Mouse (Mus musculus): ENCODE data around the gene Synpo2. TPM values are rescaled to one million over a fixed set of nuclear protein-coding genes. Genes with fewer than 3 reads are reported as not detected.
A peak's percentile ranks its signal among the peaks of the same experiment; 100 is the strongest.

Gene Synpo2
- polyA plus RNA-seq, 1 experiment from 2014 or later, result 0.06 TPM

GRCm38 (mm10) chr3:123070996-123071395 lies 165.0 kb downstream of the Synpo2 start:
- Histone ChIP-seq H3K9me3 (ENCODE audit: low read length) (no peaks in the 10 kb centered on the region), H3K27me3 (ENCODE audit: insufficient read depth, low read length) (no peaks in the 10 kb centered on the region), H3K36me3 (replicated peaks; ENCODE audit: insufficient read depth, low read length) (no peaks in the 10 kb centered on the region), H3K27ac (ENCODE audit: low read depth) (no peak overlapping the region), H3K4me2 (ENCODE audit: low read depth, low read length) (no peak overlapping the region), H3K4me3 (ENCODE audit: low read depth, low read length) (no peak overlapping the region), H3K9ac (replicated peaks) (no peak overlapping the region), H3K4me1 (ENCODE audit: insufficient read depth) (no peaks in the 10 kb centered on the region)
- ATAC-seq, result 0 out of 2 replicates have a peak, but pooled peaks have one; percentile 31
- TF ChIP-seq CTCF (IDR thresholded peaks at IDR 0.05; ENCODE audit: low read depth), result no peak
- TF ChIP-seq EP300 (IDR thresholded peaks at IDR 0.05; ENCODE audit: low read depth), result no peak
- no peak for DNase-seq
- 87% methylated on average over 1 of the region's 1 CpGs for WGBS (ENCODE audit: insufficient replicate concordance)

GRCm38 (mm10) chr3:123066836-123067235 lies 169.1 kb downstream of the Synpo2 start:
- Histone ChIP-seq H3K4me1 (ENCODE audit: insufficient read depth) (no peaks in the 10 kb centered on the region; the same call in 1 of the 2 replicates), H3K4me3 (ENCODE audit: low read depth, low read length) (no peak overlapping the region), H3K27ac (ENCODE audit: low read depth) (no peak overlapping the region), H3K36me3 (replicated peaks; ENCODE audit: insufficient read depth, low read length) (no peaks in the 10 kb centered on the region), H3K27me3 (ENCODE audit: insufficient read depth, low read length) (no peaks in the 10 kb centered on the region), H3K9ac (replicated peaks) (no peak overlapping the region), H3K4me2 (ENCODE audit: low read depth, low read length) (no peak overlapping the region), H3K9me3 (ENCODE audit: low read length) (no peaks in the 10 kb centered on the region)
- 82% methylated on average over 7 of the region's 7 CpGs for WGBS (ENCODE audit: insufficient replicate concordance)
- ATAC-seq (no peak), DNase-seq (no peak)
- no peak for TF ChIP-seq CTCF (IDR thresholded peaks at IDR 0.05; ENCODE audit: low read depth)
- TF ChIP-seq EP300 (IDR thresholded peaks at IDR 0.05; ENCODE audit: low read depth), result no peak

DNA sequence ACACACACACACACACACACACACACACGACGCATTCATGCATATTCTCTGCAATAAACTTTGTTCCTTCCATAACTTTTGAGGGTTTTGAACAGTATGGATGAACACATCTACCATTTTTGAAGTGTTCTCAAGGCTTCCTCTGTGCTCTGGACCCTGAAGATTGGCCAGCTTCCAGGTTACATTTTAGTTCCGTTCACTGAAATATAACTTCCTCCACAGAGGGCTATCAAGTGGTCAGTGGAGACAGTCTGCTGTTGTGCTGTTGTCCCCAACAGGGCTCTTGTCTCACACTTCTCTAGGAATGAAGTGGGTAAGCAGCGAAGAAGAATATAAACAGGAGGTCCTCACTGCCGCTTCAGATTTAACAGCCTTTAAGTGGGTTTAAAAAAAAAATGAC lies 170.5 kb downstream of the Synpo2 start:
- DNase-seq, result no peak
- Histone ChIP-seq H3K4me1 (ENCODE audit: insufficient read depth) (no peaks in the 10 kb centered on the region; the same call in 1 of the 2 replicates), H3K4me3 (ENCODE audit: low read depth, low read length) (no peak overlapping the region), H3K9ac (replicated peaks) (no peak overlapping the region), H3K27me3 (ENCODE audit: insufficient read depth, low read length) (no peaks in the 10 kb centered on the region), H3K4me2 (ENCODE audit: low read depth, low read length) (no peak overlapping the region), H3K9me3 (ENCODE audit: low read length) (no peaks in the 10 kb centered on the region), H3K27ac (ENCODE audit: low read depth) (no peak overlapping the region), H3K36me3 (replicated peaks; ENCODE audit: insufficient read depth, low read length) (no peaks in the 10 kb centered on the region)
- no peak for TF ChIP-seq CTCF (IDR thresholded peaks at IDR 0.05; ENCODE audit: low read depth)
- TF ChIP-seq EP300 (IDR thresholded peaks at IDR 0.05; ENCODE audit: low read depth), result no peak
- no peak for ATAC-seq
- 57% methylated on average over 5 of the region's 5 CpGs for WGBS (ENCODE audit: insufficient replicate concordance)

GRCm38 (mm10) chr3:123064186-123064585 lies 171.8 kb downstream of the Synpo2 start:
- Histone ChIP-seq H3K4me1 (ENCODE audit: insufficient read depth) (no peaks in the 10 kb centered on the region; the same call in 1 of the 2 replicates), H3K4me3 (ENCODE audit: low read depth, low read length) (no peak overlapping the region), H3K27ac (ENCODE audit: low read depth) (no peak overlapping the region), H3K9ac (replicated peaks) (no peak overlapping the region), H3K36me3 (replicated peaks; ENCODE audit: insufficient read depth, low read length) (no peaks in the 10 kb centered on the region), H3K27me3 (ENCODE audit: insufficient read depth, low read length) (no peaks in the 10 kb centered on the region), H3K4me2 (ENCODE audit: low read depth, low read length) (no peak overlapping the region), H3K9me3 (ENCODE audit: low read length) (no peaks in the 10 kb centered on the region)
- ATAC-seq (no peak), DNase-seq (no peak)
- TF ChIP-seq EP300 (IDR thresholded peaks at IDR 0.05; ENCODE audit: low read depth) (no peak), CTCF (IDR thresholded peaks at IDR 0.05; ENCODE audit: low read depth) (no peak)
- 29% methylated on average over 5 of the region's 5 CpGs for WGBS (ENCODE audit: insufficient replicate concordance)

GRCm38 (mm10) chr3:123061931-123062330 lies 174.0 kb downstream of the Synpo2 start:
- no peak overlapping the region for H3K9ac ChIP-seq (replicated peaks)
- TF ChIP-seq EP300 (IDR thresholded peaks at IDR 0.05; ENCODE audit: low read depth) (no peak), CTCF (IDR thresholded peaks at IDR 0.05; ENCODE audit: low read depth) (no peak)
- 53% methylated on average over 2 of the region's 2 CpGs for WGBS (ENCODE audit: insufficient replicate concordance)
- no peak overlapping the region for H3K4me2 ChIP-seq (ENCODE audit: low read depth, low read length)
- H3K27me3 ChIP-seq (ENCODE audit: insufficient read depth, low read length), result no peaks in the 10 kb centered on the region
- no peaks in the 10 kb centered on the region; the same call in 1 of the 2 replicates for H3K4me1 ChIP-seq (ENCODE audit: insufficient read depth)
- no peaks in the 10 kb centered on the region for H3K36me3 ChIP-seq (replicated peaks; ENCODE audit: insufficient read depth, low read length)
- DNase-seq, result no peak
- H3K27ac ChIP-seq (ENCODE audit: low read depth), result no peak overlapping the region
- no peak for ATAC-seq
- H3K9me3 ChIP-seq (ENCODE audit: low read length), result no peaks in the 10 kb centered on the region
- H3K4me3 ChIP-seq (ENCODE audit: low read depth, low read length), result no peak overlapping the region

DNA sequence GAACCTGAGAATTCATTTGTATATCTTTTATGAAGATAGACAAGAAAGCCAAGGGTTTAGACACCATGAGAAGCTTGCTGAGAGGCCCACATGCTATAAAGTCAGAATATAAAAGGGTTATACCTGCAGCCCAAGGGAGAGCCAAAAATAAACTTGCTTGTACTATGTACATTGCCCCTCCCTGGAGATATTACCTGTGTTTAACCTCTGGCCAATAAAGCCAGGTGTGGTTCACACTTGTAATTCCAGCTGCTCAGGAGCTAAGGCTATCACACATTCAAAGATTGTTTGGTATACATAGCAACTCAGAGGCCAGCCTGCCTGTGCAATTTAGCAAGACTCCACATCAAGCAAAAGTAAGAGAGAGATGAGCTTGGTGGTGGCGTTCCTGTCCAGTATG lies 177.1 kb downstream of the Synpo2 start:
- Histone ChIP-seq H3K4me3 (ENCODE audit: low read depth, low read length) (no peak overlapping the region), H3K27me3 (ENCODE audit: insufficient read depth, low read length) (no peaks in the 10 kb centered on the region), H3K4me1 (ENCODE audit: insufficient read depth) (no peaks in the 10 kb centered on the region), H3K9ac (replicated peaks) (no peak overlapping the region), H3K36me3 (replicated peaks; ENCODE audit: insufficient read depth, low read length) (no peaks in the 10 kb centered on the region), H3K27ac (ENCODE audit: low read depth) (no peak overlapping the region), H3K4me2 (ENCODE audit: low read depth, low read length) (no peak overlapping the region), H3K9me3 (ENCODE audit: low read length) (no peaks in the 10 kb centered on the region)
- ATAC-seq (no peak), DNase-seq (no peak)
- WGBS (ENCODE audit: insufficient replicate concordance), result 81% methylated on average over 1 of the region's 1 CpGs
- no peak for TF ChIP-seq CTCF (IDR thresholded peaks at IDR 0.05; ENCODE audit: low read depth)

- H3K4me1 ChIP-seq (ENCODE audit: insufficient read depth), result no peaks in the 10 kb centered on the region
- 78% methylated on average over 5 of the region's 5 CpGs for WGBS (ENCODE audit: insufficient replicate concordance)
- H3K27ac ChIP-seq (ENCODE audit: low read depth), result no peak overlapping the region
- no peak overlapping the region for H3K4me3 ChIP-seq (ENCODE audit: low read depth, low read length)
- no peak overlapping the region for H3K9ac ChIP-seq (replicated peaks)
- no peaks in the 10 kb centered on the region for H3K27me3 ChIP-seq (ENCODE audit: insufficient read depth, low read length)
- ATAC-seq, result no peak
- peaks cover 2% of the 10 kb centered on the region; the same call in 1 of the 2 replicates for H3K9me3 ChIP-seq (ENCODE audit: low read length)
- TF ChIP-seq EP300 (IDR thresholded peaks at IDR 0.05; ENCODE audit: low read depth) (no peak), CTCF (IDR thresholded peaks at IDR 0.05; ENCODE audit: low read depth) (no peak)
- no peak for DNase-seq
- no peak overlapping the region for H3K4me2 ChIP-seq (ENCODE audit: low read depth, low read length)
- no peaks in the 10 kb centered on the region for H3K36me3 ChIP-seq (replicated peaks; ENCODE audit: insufficient read depth, low read length)
Measured at GRCm38 (mm10) chr3:123054178-123054577, 181.8 kb downstream of the Synpo2 start.

Data from liver, postnatal 0 days (tissue).